Mouse (Mus musculus): ENCODE data around the gene Itfg1. TPM values are rescaled to one million over a fixed set of nuclear protein-coding genes. Genes with fewer than 3 reads are reported as not detected.
A peak's percentile ranks its signal among the peaks of the same experiment; 100 is the strongest.

Itfg1 gene
- polyA plus RNA-seq, 1 experiment from 2014 or later = 75.0 TPM

GRCm38 (mm10) chr8:85787909-85788308 is 52.8 kb downstream of the Itfg1 start:
- no peaks in the 10 kb centered on the region for H3K4me1 ChIP-seq (replicated peaks; ENCODE audit: control insufficient read depth, insufficient read depth, low read length)
- H3K4me3 ChIP-seq (ENCODE audit: low read length) = no peak overlapping the region
- no peak overlapping the region for H3K27ac ChIP-seq (ENCODE audit: low read length)
- H3K9me3 ChIP-seq (ENCODE audit: control insufficient read depth, low read length) = no peaks in the 10 kb centered on the region
- no peak overlapping the region for H3K4me2 ChIP-seq (ENCODE audit: low read depth, low read length)
- H3K27me3 ChIP-seq (ENCODE audit: control insufficient read depth, insufficient read depth, low read depth, low read length) = no peaks in the 10 kb centered on the region
- H3K9ac ChIP-seq (ENCODE audit: low read length) = no peak overlapping the region
- no peak for ATAC-seq (ENCODE audit: low read depth)
- H3K36me3 ChIP-seq (ENCODE audit: control insufficient read depth, insufficient read depth, low read length) = no peaks in the 10 kb centered on the region
- WGBS = 81% methylated on average over 2 of the region's 4 CpGs

GRCm38 (mm10) chr8:85785506-85785905 is 55.2 kb downstream of the Itfg1 start:
- no peaks in the 10 kb centered on the region for H3K9me3 ChIP-seq (ENCODE audit: control insufficient read depth, low read length)
- no peak overlapping the region for H3K4me3 ChIP-seq (ENCODE audit: low read length)
- no peak overlapping the region for H3K27ac ChIP-seq (ENCODE audit: low read length)
- no peak for ATAC-seq (ENCODE audit: low read depth)
- 43% methylated on average over 1 of the region's 1 CpGs for WGBS
- H3K36me3 ChIP-seq (ENCODE audit: control insufficient read depth, insufficient read depth, low read length) = no peaks in the 10 kb centered on the region
- no peaks in the 10 kb centered on the region for H3K27me3 ChIP-seq (ENCODE audit: control insufficient read depth, insufficient read depth, low read depth, low read length)
- H3K4me1 ChIP-seq (replicated peaks; ENCODE audit: control insufficient read depth, insufficient read depth, low read length) = no peaks in the 10 kb centered on the region
- H3K9ac ChIP-seq (ENCODE audit: low read length) = no peak overlapping the region
- H3K4me2 ChIP-seq (ENCODE audit: low read depth, low read length) = no peak overlapping the region

- Histone ChIP-seq H3K27me3 (ENCODE audit: control insufficient read depth, insufficient read depth, low read depth, low read length) (no peaks in the 10 kb centered on the region), H3K36me3 (ENCODE audit: control insufficient read depth, insufficient read depth, low read length) (no peaks in the 10 kb centered on the region), H3K9me3 (ENCODE audit: control insufficient read depth, low read length) (no peaks in the 10 kb centered on the region), H3K4me2 (ENCODE audit: low read depth, low read length) (no peak overlapping the region), H3K27ac (ENCODE audit: low read length) (no peak overlapping the region), H3K4me3 (ENCODE audit: low read length) (no peak overlapping the region), H3K4me1 (replicated peaks; ENCODE audit: control insufficient read depth, insufficient read depth, low read length) (no peaks in the 10 kb centered on the region), H3K9ac (ENCODE audit: low read length) (no peak overlapping the region)
- 94% methylated on average over 1 of the region's 1 CpGs for WGBS
- no peak for ATAC-seq (ENCODE audit: low read depth)
Measured at GRCm38 (mm10) chr8:85783871-85784270, 56.9 kb downstream of the Itfg1 start.

- Histone ChIP-seq H3K4me2 (ENCODE audit: low read depth, low read length) (no peak overlapping the region), H3K27me3 (ENCODE audit: control insufficient read depth, insufficient read depth, low read depth, low read length) (no peaks in the 10 kb centered on the region), H3K4me1 (replicated peaks; ENCODE audit: control insufficient read depth, insufficient read depth, low read length) (no peaks in the 10 kb centered on the region), H3K9me3 (ENCODE audit: control insufficient read depth, low read length) (no peaks in the 10 kb centered on the region), H3K9ac (ENCODE audit: low read length) (no peak overlapping the region), H3K36me3 (ENCODE audit: control insufficient read depth, insufficient read depth, low read length) (no peaks in the 10 kb centered on the region), H3K27ac (ENCODE audit: low read length) (no peak overlapping the region), H3K4me3 (ENCODE audit: low read length) (no peak overlapping the region)
- no peak for ATAC-seq (ENCODE audit: low read depth)
- WGBS = 88% methylated on average over 3 of the region's 3 CpGs
Measured at GRCm38 (mm10) chr8:85780091-85780490, 60.6 kb downstream of the Itfg1 start.

GRCm38 (mm10) chr8:85745053-85745452 is 95.7 kb downstream of the Itfg1 start:
- no peaks in the 10 kb centered on the region for H3K36me3 ChIP-seq (ENCODE audit: control insufficient read depth, insufficient read depth, low read length)
- H3K27ac ChIP-seq (ENCODE audit: low read length) = no peak overlapping the region
- no peak for ATAC-seq (ENCODE audit: low read depth)
- no peak overlapping the region for H3K4me2 ChIP-seq (ENCODE audit: low read depth, low read length)
- no peak overlapping the region for H3K4me3 ChIP-seq (ENCODE audit: low read length)
- no peaks in the 10 kb centered on the region for H3K9me3 ChIP-seq (ENCODE audit: control insufficient read depth, low read length)
- H3K4me1 ChIP-seq (replicated peaks; ENCODE audit: control insufficient read depth, insufficient read depth, low read length) = no peaks in the 10 kb centered on the region
- H3K9ac ChIP-seq (ENCODE audit: low read length) = no peak overlapping the region
- H3K27me3 ChIP-seq (ENCODE audit: control insufficient read depth, insufficient read depth, low read depth, low read length) = no peaks in the 10 kb centered on the region
- 98% methylated on average over 2 of the region's 2 CpGs for WGBS

GRCm38 (mm10) chr8:85730545-85730944 is 110.2 kb downstream of the Itfg1 start:
- no peak overlapping the region for H3K4me2 ChIP-seq (ENCODE audit: low read depth, low read length)
- H3K9ac ChIP-seq (ENCODE audit: low read length) = no peak overlapping the region
- no peaks in the 10 kb centered on the region for H3K9me3 ChIP-seq (ENCODE audit: control insufficient read depth, low read length)
- H3K27ac ChIP-seq (ENCODE audit: low read length) = no peak overlapping the region
- no peaks in the 10 kb centered on the region for H3K4me1 ChIP-seq (replicated peaks; ENCODE audit: control insufficient read depth, insufficient read depth, low read length)
- H3K36me3 ChIP-seq (ENCODE audit: control insufficient read depth, insufficient read depth, low read length) = peaks cover 5% of the 10 kb centered on the region
- no peaks in the 10 kb centered on the region for H3K27me3 ChIP-seq (ENCODE audit: control insufficient read depth, insufficient read depth, low read depth, low read length)
- WGBS = 78% methylated on average over 3 of the region's 3 CpGs
- H3K4me3 ChIP-seq (ENCODE audit: low read length) = no peak overlapping the region
- no peak for ATAC-seq (ENCODE audit: low read depth)

- Histone ChIP-seq H3K4me1 (replicated peaks; ENCODE audit: control insufficient read depth, insufficient read depth, low read length) (no peaks in the 10 kb centered on the region), H3K9me3 (ENCODE audit: control insufficient read depth, low read length) (no peaks in the 10 kb centered on the region), H3K4me2 (ENCODE audit: low read depth, low read length) (no peak overlapping the region), H3K27me3 (ENCODE audit: control insufficient read depth, insufficient read depth, low read depth, low read length) (no peaks in the 10 kb centered on the region), H3K36me3 (ENCODE audit: control insufficient read depth, insufficient read depth, low read length) (no peaks in the 10 kb centered on the region), H3K4me3 (ENCODE audit: low read length) (no peak overlapping the region), H3K27ac (ENCODE audit: low read length) (no peak overlapping the region), H3K9ac (ENCODE audit: low read length) (no peak overlapping the region)
- WGBS = 75% methylated on average over 5 of the region's 5 CpGs
- ATAC-seq (ENCODE audit: low read depth) = no peak
Measured at GRCm38 (mm10) chr8:85717271-85717670, 123.5 kb downstream of the Itfg1 start.

GRCm38 (mm10) chr8:85716696-85717095 is 124.0 kb downstream of the Itfg1 start:
- Histone ChIP-seq H3K4me3 (ENCODE audit: low read length) (no peak overlapping the region), H3K4me1 (replicated peaks; ENCODE audit: control insufficient read depth, insufficient read depth, low read length) (no peaks in the 10 kb centered on the region), H3K27me3 (ENCODE audit: control insufficient read depth, insufficient read depth, low read depth, low read length) (no peaks in the 10 kb centered on the region), H3K9ac (ENCODE audit: low read length) (no peak overlapping the region), H3K9me3 (ENCODE audit: control insufficient read depth, low read length) (no peaks in the 10 kb centered on the region), H3K4me2 (ENCODE audit: low read depth, low read length) (no peak overlapping the region), H3K36me3 (ENCODE audit: control insufficient read depth, insufficient read depth, low read length) (no peaks in the 10 kb centered on the region), H3K27ac (ENCODE audit: low read length) (no peak overlapping the region)
- ATAC-seq (ENCODE audit: low read depth) = no peak
- 83% methylated on average over 4 of the region's 4 CpGs for WGBS

GRCm38 (mm10) chr8:85706988-85707387 is 133.7 kb downstream of the Itfg1 start:
- ATAC-seq (ENCODE audit: low read depth) = no peak

GRCm38 (mm10) chr8:85700751-85701351 is 139.9 kb downstream of the Itfg1 start, which contains the start of gene Neto2:
Gene Neto2, minus strand, starts transcription at chr8:85700924.
- H3K4me3 ChIP-seq (ENCODE audit: low read length) = peak within 1 kb of the TSS; percentile 74
- 0 out of 2 replicates have a peak within 1 kb of the TSS, but pooled peaks have one; percentile 46 for H3K27ac ChIP-seq (ENCODE audit: low read length)
- peak within 1 kb of the TSS; percentile 100 for H3K4me2 ChIP-seq (ENCODE audit: low read depth, low read length)
- H3K4me1 ChIP-seq (replicated peaks; ENCODE audit: control insufficient read depth, insufficient read depth, low read length) = peaks cover 5% of the 10 kb centered on the region
- peak within 1 kb of the TSS; percentile 81 for H3K9ac ChIP-seq (ENCODE audit: low read length)
- no peaks in the 10 kb centered on the region for H3K9me3 ChIP-seq (ENCODE audit: control insufficient read depth, low read length)
- H3K36me3 ChIP-seq (ENCODE audit: control insufficient read depth, insufficient read depth, low read length) = no peaks in the 10 kb centered on the region
- WGBS = 7% methylated on average over 50 of the region's 65 CpGs
- peak; percentile 93 for ATAC-seq (ENCODE audit: low read depth)
- H3K27me3 ChIP-seq (ENCODE audit: control insufficient read depth, insufficient read depth, low read depth, low read length) = peaks cover 14% of the 10 kb centered on the region

More at GRCm38 (mm10) chr8:85706988-85707387, 133.7 kb downstream of the Itfg1 start:
- Histone ChIP-seq H3K4me2 (ENCODE audit: low read depth, low read length) (no peak overlapping the region), H3K27me3 (ENCODE audit: control insufficient read depth, insufficient read depth, low read depth, low read length) (peaks cover 5% of the 10 kb centered on the region; the same call in 1 of the 2 replicates), H3K36me3 (ENCODE audit: control insufficient read depth, insufficient read depth, low read length) (no peaks in the 10 kb centered on the region), H3K27ac (ENCODE audit: low read length) (no peak overlapping the region), H3K9me3 (ENCODE audit: control insufficient read depth, low read length) (no peaks in the 10 kb centered on the region), H3K4me3 (ENCODE audit: low read length) (no peak overlapping the region), H3K4me1 (replicated peaks; ENCODE audit: control insufficient read depth, insufficient read depth, low read length) (no peaks in the 10 kb centered on the region), H3K9ac (ENCODE audit: low read length) (no peak overlapping the region)
- 62% methylated on average over 2 of the region's 2 CpGs for WGBS

All from lung, embryonic 16.5 days (tissue).